Mouse (Mus musculus) lung, embryonic 16.5 days (tissue): Measurements from ENCODE around the gene Aimp1. TPM values are rescaled to one million over a fixed set of nuclear protein-coding genes. Genes with fewer than 3 reads are reported as not detected.

ENCODE experiments used
- ATAC-seq: fragments of 200-750 bp; cut with Nextera tagmentation; 2 replicates; pipeline ENCODE4 v1.8.0; 2017; ENCODE audit warnings: low read depth, mild to moderate bottlenecking, moderate library complexity
- H3K27ac ChIP-seq: fragments of 300-500 bp; sonication (generic); 2 replicates; pipeline ENCODE4 v1.5.1; 2014; ENCODE audit warnings: mild to moderate bottlenecking, control low read depth, low read length
- H3K27me3 ChIP-seq: fragments of 300-500 bp; sonication (generic); 2 replicates; pipeline ENCODE4 v1.6.1; 2014; ENCODE audit warnings: low read depth, low read length, mixed read lengths; ENCODE audit not compliant: control insufficient read depth, insufficient read depth
- H3K36me3 ChIP-seq: fragments of 300-500 bp; sonication (generic); 2 replicates; pipeline ENCODE4 v1.6.1; 2014; ENCODE audit warnings: low read length; ENCODE audit not compliant: control insufficient read depth, insufficient read depth
- H3K4me1 ChIP-seq: fragments of 300-500 bp; sonication (generic); replicated peaks from 2 replicates; pipeline ENCODE4 v1.6.1; 2014; ENCODE audit warnings: low read length, mixed read lengths; ENCODE audit not compliant: control insufficient read depth, insufficient read depth
- H3K4me2 ChIP-seq: fragments of 300-500 bp; sonication (generic); 2 replicates; pipeline ENCODE4 v1.6.1; 2014; ENCODE audit warnings: low read depth, low read length, control low read depth
- H3K4me3 ChIP-seq: fragments of 300-500 bp; sonication (generic); 2 replicates; pipeline ENCODE4 v1.5.1; 2014; ENCODE audit warnings: mild to moderate bottlenecking, low read length, control low read depth
- H3K9ac ChIP-seq: fragments of 300-500 bp; sonication (generic); 2 replicates; pipeline ENCODE4 v1.6.1; 2014; ENCODE audit warnings: low read length, control low read depth
- H3K9me3 ChIP-seq: fragments of 300-500 bp; sonication (generic); 2 replicates; pipeline ENCODE4 v1.6.1; 2016; ENCODE audit warnings: low read length; ENCODE audit not compliant: control insufficient read depth
- WGBS: fragments of 180-500 bp; shearing (Covaris S2); extraction: QIAGEN DNeasy Blood & Tissue Kit; methylation state at CpG from one replicate; pipeline ENCODE4 v1.1.7; 2014; 5-methylcytosine and 5-hydroxymethylcytosine counted together
- polyA plus RNA-seq: library from polyadenylated mRNA; unstranded; fragments of >200 nt; fragmentation: Nextera tagmentation; extraction: Ambion mirVana; gene quantifications from 2 replicates; pipeline ENCODE4 v1.2.1, GENCODE M21; 2015

Aimp1 gene
- polyA plus RNA-seq, 1 experiment from 2014 or later, result 60.7 TPM

- H3K4me2 ChIP-seq, result no peak overlapping the region
- H3K9me3 ChIP-seq, result no peaks in the 10 kb centered on the region
- H3K27me3 ChIP-seq, result no peaks in the 10 kb centered on the region
- ATAC-seq, result no peak
- H3K27ac ChIP-seq, result no peak overlapping the region
- WGBS, result 77% methylated on average over 2 of the region's 2 CpGs
- no peak overlapping the region for H3K4me3 ChIP-seq
- H3K36me3 ChIP-seq, result peaks cover 3% of the 10 kb centered on the region; the same call in 1 of the 2 replicates
- no peak overlapping the region for H3K9ac ChIP-seq
- H3K4me1 ChIP-seq, result no peaks in the 10 kb centered on the region
Observed at GRCm38 (mm10) chr3:132655955-132656354, 28.2 kb downstream of the Aimp1 start.

GRCm38 (mm10) chr3:132653959-132654358, 30.2 kb downstream of the Aimp1 start:
- no peak overlapping the region for H3K4me3 ChIP-seq
- H3K4me2 ChIP-seq, result no peak overlapping the region
- no peak overlapping the region for H3K9ac ChIP-seq
- H3K27ac ChIP-seq, result no peak overlapping the region
- ATAC-seq, result no peak
- H3K9me3 ChIP-seq, result no peaks in the 10 kb centered on the region
- H3K4me1 ChIP-seq, result no peaks in the 10 kb centered on the region
- 85% methylated on average over 7 of the region's 7 CpGs for whole genome bisulfite sequencing
- H3K27me3 ChIP-seq, result no peaks in the 10 kb centered on the region
- 0 out of 2 replicates have a peak, but pooled peaks cover 2% of the 10 kb centered on the region for H3K36me3 ChIP-seq

- no peak overlapping the region for H3K4me3 ChIP-seq
- peak; percentile 97 for ATAC-seq
Observed at GRCm38 (mm10) chr3:132651776-132652175, 32.4 kb downstream of the Aimp1 start.

GRCm38 (mm10) chr3:132650191-132650590, 34.0 kb downstream of the Aimp1 start:
- Histone ChIP-seq H3K27me3 (no peaks in the 10 kb centered on the region), H3K36me3 (no peaks in the 10 kb centered on the region), H3K9me3 (no peaks in the 10 kb centered on the region), H3K4me3 (no peak overlapping the region), H3K27ac (no peak overlapping the region), H3K9ac (no peak overlapping the region), H3K4me1 (no peaks in the 10 kb centered on the region), H3K4me2 (no peak overlapping the region)
- 58% methylated on average over 5 of the region's 5 CpGs for WGBS
- no peak for ATAC-seq

More at GRCm38 (mm10) chr3:132651776-132652175, 32.4 kb downstream of the Aimp1 start:
- Histone ChIP-seq H3K9ac (no peak overlapping the region), H3K36me3 (no peaks in the 10 kb centered on the region), H3K4me2 (no peak overlapping the region), H3K27ac (peak overlapping the region; percentile 57), H3K9me3 (no peaks in the 10 kb centered on the region), H3K27me3 (no peaks in the 10 kb centered on the region), H3K4me1 (no peaks in the 10 kb centered on the region)
- WGBS, result 34% methylated on average over 3 of the region's 3 CpGs

GRCm38 (mm10) chr3:132649368-132649767, 34.8 kb downstream of the Aimp1 start:
- Histone ChIP-seq H3K4me3 (no peak overlapping the region), H3K4me2 (no peak overlapping the region), H3K27ac (no peak overlapping the region), H3K9me3 (no peaks in the 10 kb centered on the region), H3K9ac (no peak overlapping the region), H3K27me3 (no peaks in the 10 kb centered on the region), H3K36me3 (no peaks in the 10 kb centered on the region), H3K4me1 (no peaks in the 10 kb centered on the region)
- ATAC-seq, result no peak
- 81% methylated on average over 7 of the region's 7 CpGs for WGBS

GRCm38 (mm10) chr3:132646814-132647213, 37.4 kb downstream of the Aimp1 start:
- H3K9me3 ChIP-seq, result no peaks in the 10 kb centered on the region
- no peak overlapping the region for H3K27ac ChIP-seq
- no peaks in the 10 kb centered on the region for H3K36me3 ChIP-seq
- H3K4me2 ChIP-seq, result no peak overlapping the region
- no peaks in the 10 kb centered on the region for H3K27me3 ChIP-seq
- no peak overlapping the region for H3K4me3 ChIP-seq
- WGBS, result 16% methylated on average over 1 of the region's 1 CpGs
- no peak overlapping the region for H3K9ac ChIP-seq
- H3K4me1 ChIP-seq, result no peaks in the 10 kb centered on the region
- no peak for ATAC-seq

GRCm38 (mm10) chr3:132644071-132644470, 40.1 kb downstream of the Aimp1 start:
- ATAC-seq, result no peak

GRCm38 (mm10) chr3:132637080-132637479, 47.1 kb downstream of the Aimp1 start:
- Histone ChIP-seq H3K4me2 (no peak overlapping the region), H3K9me3 (no peaks in the 10 kb centered on the region), H3K36me3 (no peaks in the 10 kb centered on the region), H3K9ac (no peak overlapping the region), H3K27me3 (no peaks in the 10 kb centered on the region), H3K4me3 (no peak overlapping the region), H3K4me1 (no peaks in the 10 kb centered on the region), H3K27ac (no peak overlapping the region)
- WGBS, result 70% methylated on average over 3 of the region's 3 CpGs
- ATAC-seq, result no peak

More at GRCm38 (mm10) chr3:132644071-132644470, 40.1 kb downstream of the Aimp1 start:
- Histone ChIP-seq H3K4me2 (no peak overlapping the region), H3K27ac (no peak overlapping the region), H3K36me3 (no peaks in the 10 kb centered on the region), H3K4me3 (no peak overlapping the region), H3K4me1 (no peaks in the 10 kb centered on the region), H3K9ac (no peak overlapping the region), H3K27me3 (no peaks in the 10 kb centered on the region), H3K9me3 (no peaks in the 10 kb centered on the region)
- 53% methylated on average over 4 of the region's 4 CpGs for WGBS

- no peak overlapping the region for H3K27ac ChIP-seq
- no peak overlapping the region for H3K4me2 ChIP-seq
- H3K36me3 ChIP-seq, result no peaks in the 10 kb centered on the region
- no peak for ATAC-seq
- H3K4me3 ChIP-seq, result no peak overlapping the region
- H3K9ac ChIP-seq, result no peak overlapping the region
- H3K4me1 ChIP-seq, result no peaks in the 10 kb centered on the region
- WGBS, result 53% methylated on average over 2 of the region's 2 CpGs
- 0 out of 2 replicates have a peak, but pooled peaks cover 2% of the 10 kb centered on the region for H3K27me3 ChIP-seq
- no peaks in the 10 kb centered on the region for H3K9me3 ChIP-seq
Observed at GRCm38 (mm10) chr3:132633261-132633660, 50.9 kb downstream of the Aimp1 start.
